Mouse (Mus musculus) CH12.LX (cell line): Measurements from ENCODE around the gene 4933415A04Rik.

Source experiments
- CTCF ChIP-seq, 2 experiments: IDR thresholded peaks in 1 of 2; conservative IDR thresholded peaks in 1 of 2; 2 replicates each; pipeline ENCODE4 v1.5.1; 2011 to 2012; ENCODE audit warnings: low read depth in 2 of 2, low read length in 2 of 2, improper control_type of control experiment in 1 of 2, inconsistent platforms in 1 of 2, mild to moderate bottlenecking in 1 of 2, moderate library complexity in 1 of 2
- E2F4 ChIP-seq: IDR thresholded peaks from 2 replicates; pipeline ENCODE4 v1.6.1; 2011; ENCODE audit warnings: low read depth, low read length, improper control_type of control experiment; ENCODE audit not compliant: insufficient replicate concordance
- MAFK ChIP-seq: IDR thresholded peaks from 2 replicates; pipeline ENCODE4 v1.6.1; 2011; ENCODE audit warnings: low read length, improper control_type of control experiment; ENCODE audit not compliant: insufficient replicate concordance
- POLR2A ChIP-seq: IDR thresholded peaks from 2 replicates; pipeline ENCODE4 v1.6.1; 2011; ENCODE audit warnings: low read depth, mild to moderate bottlenecking, improper control_type of control experiment, low read length
- RCOR1 ChIP-seq: conservative IDR thresholded peaks from 2 replicates; pipeline ENCODE4 v1.6.1; 2012; ENCODE audit warnings: low read depth, mild to moderate bottlenecking, inconsistent platforms, low read length, improper control_type of control experiment
- SIN3A ChIP-seq: IDR thresholded peaks from 2 replicates; pipeline ENCODE4 v1.6.1; 2012; ENCODE audit warnings: low read length, improper control_type of control experiment, inconsistent platforms
- TBP ChIP-seq: conservative IDR thresholded peaks from 2 replicates; pipeline ENCODE4 v1.6.1; 2011; ENCODE audit warnings: low read depth, low read length, improper control_type of control experiment
- USF2 ChIP-seq: conservative IDR thresholded peaks from 2 replicates; pipeline ENCODE4 v1.6.1; 2011; ENCODE audit warnings: low read depth, low read length, improper control_type of control experiment
- ZC3H11A ChIP-seq: IDR thresholded peaks from 2 replicates; pipeline ENCODE4 v1.6.1; 2012; ENCODE audit warnings: low read depth, mild to moderate bottlenecking, inconsistent platforms, low read length, improper control_type of control experiment
- ZNF384 ChIP-seq: IDR thresholded peaks from 2 replicates; pipeline ENCODE4 v1.6.1; 2012; ENCODE audit warnings: low read depth, low read length, improper control_type of control experiment, inconsistent platforms

GRCm38 (mm10) chr11:43546678-43547077, 40.2 kb upstream of the 4933415A04Rik start:
- TF ChIP-seq CTCF (conservative IDR thresholded peaks at IDR 0.05 in 1 of 2, IDR thresholded peaks at IDR 0.05 in 1 of 2; ENCODE audit: low read depth in 2 of 2, low read length in 2 of 2) (no peak), MAFK (no peak), RCOR1 (no peak), TBP (no peak), POLR2A (no peak), SIN3A (no peak), E2F4 (no peak), ZC3H11A (no peak), ZNF384 (no peak), USF2 (no peak)
